Mouse (Mus musculus) CH12.LX (cell line): ENCODE results near the gene C2cd4a. TPM values are rescaled to one million over a fixed set of nuclear protein-coding genes. Genes with fewer than 3 reads are reported as not detected.

Experiments used
- DNase-seq: peaks from one replicate; pipeline ENCODE4 v3.0.0-alpha.2; 2013; ENCODE audit errors: extremely low read depth
- H3K27ac ChIP-seq: 2 replicates; pipeline ENCODE4 v1.5.1; 2012; ENCODE audit warnings: low read depth, mild to moderate bottlenecking, control low read depth, moderate library complexity; ENCODE audit not compliant: insufficient read depth
- H3K27me3 ChIP-seq: replicated peaks from 2 replicates; pipeline ENCODE3; 2012; ENCODE audit warnings: inconsistent platforms
- H3K36me3 ChIP-seq, 2 experiments: replicated peaks in 1 of 2; 2 replicates each; pipeline versions ENCODE3 to v1.6.1; 2012; ENCODE audit warnings: inconsistent platforms in 1 of 2, low read length in 1 of 2, mild to moderate bottlenecking in 1 of 2, mixed read lengths in 1 of 2, moderate library complexity in 1 of 2; ENCODE audit not compliant: control insufficient read depth in 1 of 2, insufficient read depth in 1 of 2
- H3K4me1 ChIP-seq, 2 experiments: 2 replicates each; pipeline ENCODE4 v1.6.1; 2012; ENCODE audit warnings: inconsistent platforms in 1 of 2, moderate library complexity in 1 of 2; ENCODE audit not compliant: insufficient read depth in 2 of 2, control insufficient read depth in 1 of 2
- H3K4me2 ChIP-seq: 2 replicates; pipeline ENCODE4 v1.6.1; 2012; ENCODE audit warnings: low read depth, mild to moderate bottlenecking, control low read depth; ENCODE audit not compliant: poor library complexity, insufficient read depth, severe bottlenecking
- H3K4me3 ChIP-seq, 3 experiments: fragments of 150-350 bp in 1 of 3; sonication (generic) in 1 of 3; replicated peaks in 1 of 3; 2 replicates each; pipeline versions ENCODE3 to v1.5.1; 2011 to 2012; ENCODE audit warnings: low read depth in 2 of 3, low read length in 2 of 3, mild to moderate bottlenecking in 2 of 3, moderate library complexity in 2 of 3, control low read depth in 1 of 3, improper control_type of control experiment in 1 of 3, inconsistent platforms in 1 of 3, mixed read lengths in 1 of 3; ENCODE audit not compliant: poor library complexity in 1 of 3
- H3K79me2 ChIP-seq: replicated peaks from 2 replicates; pipeline ENCODE4 v1.6.1; 2012; ENCODE audit warnings: mild to moderate bottlenecking, moderate library complexity; ENCODE audit not compliant: control insufficient read depth, poor library complexity, insufficient read depth, severe bottlenecking; ENCODE audit errors: extremely low read depth
- H3K9ac ChIP-seq: 2 replicates; pipeline ENCODE4 v1.6.1; 2012; ENCODE audit warnings: low read depth, mild to moderate bottlenecking, control low read depth, moderate library complexity; ENCODE audit not compliant: insufficient read depth
- H3K9me3 ChIP-seq: replicated peaks from 2 replicates; pipeline ENCODE3; 2012; ENCODE audit warnings: low read length, inconsistent platforms, mixed read lengths
- CHD1 ChIP-seq: IDR thresholded peaks from 2 replicates; pipeline ENCODE4 v1.6.1; 2012; ENCODE audit warnings: low read depth, low read length, improper control_type of control experiment, inconsistent platforms
- CTCF ChIP-seq, 2 experiments: IDR thresholded peaks in 1 of 2; conservative IDR thresholded peaks in 1 of 2; 2 replicates each; pipeline ENCODE4 v1.5.1; 2011 to 2012; ENCODE audit warnings: low read depth in 2 of 2, low read length in 2 of 2, improper control_type of control experiment in 1 of 2, inconsistent platforms in 1 of 2, mild to moderate bottlenecking in 1 of 2, moderate library complexity in 1 of 2
- E2F4 ChIP-seq: IDR thresholded peaks from 2 replicates; pipeline ENCODE4 v1.6.1; 2011; ENCODE audit warnings: low read depth, low read length, improper control_type of control experiment; ENCODE audit not compliant: insufficient replicate concordance
- EP300 ChIP-seq: IDR thresholded peaks from 2 replicates; pipeline ENCODE4 v1.6.1; 2011; ENCODE audit warnings: low read length, improper control_type of control experiment
- ETS1 ChIP-seq: conservative IDR thresholded peaks from 2 replicates; pipeline ENCODE4 v1.6.1; 2012; ENCODE audit warnings: low read depth, mild to moderate bottlenecking, inconsistent platforms, low read length, improper control_type of control experiment, moderate library complexity
- GABPA ChIP-seq: IDR thresholded peaks from 2 replicates; pipeline ENCODE4 v1.6.1; 2012; ENCODE audit warnings: low read depth, low read length, improper control_type of control experiment, inconsistent platforms; ENCODE audit not compliant: insufficient replicate concordance
- IRF4 ChIP-seq: IDR thresholded peaks from 2 replicates; pipeline ENCODE4 v1.6.1; 2014; ENCODE audit warnings: low read depth, mild to moderate bottlenecking, inconsistent platforms, low read length, improper control_type of control experiment
- JUN ChIP-seq: IDR thresholded peaks from 2 replicates; pipeline ENCODE4 v1.6.1; 2011; ENCODE audit warnings: low read depth, mild to moderate bottlenecking, low read length, improper control_type of control experiment, moderate library complexity; ENCODE audit not compliant: insufficient read depth
- JUND ChIP-seq: conservative IDR thresholded peaks from 2 replicates; pipeline ENCODE4 v1.6.1; 2011; ENCODE audit warnings: low read depth, low read length, improper control_type of control experiment
- KAT2A ChIP-seq: IDR thresholded peaks from 2 replicates; pipeline ENCODE4 v1.6.1; 2012; ENCODE audit warnings: low read length, improper control_type of control experiment, inconsistent platforms; ENCODE audit not compliant: insufficient replicate concordance
- MAFK ChIP-seq: IDR thresholded peaks from 2 replicates; pipeline ENCODE4 v1.6.1; 2011; ENCODE audit warnings: low read length, improper control_type of control experiment; ENCODE audit not compliant: insufficient replicate concordance
- MXI1 ChIP-seq: IDR thresholded peaks from 2 replicates; pipeline ENCODE4 v1.6.1; 2011; ENCODE audit warnings: mild to moderate bottlenecking, low read depth, low read length, improper control_type of control experiment
- PAX5 ChIP-seq: IDR thresholded peaks from 2 replicates; pipeline ENCODE4 v1.6.1; 2012; ENCODE audit warnings: low read length, inconsistent platforms, mixed read lengths
- POLR2A ChIP-seq: IDR thresholded peaks from 2 replicates; pipeline ENCODE4 v1.6.1; 2011; ENCODE audit warnings: low read depth, mild to moderate bottlenecking, improper control_type of control experiment, low read length
- RAD21 ChIP-seq: IDR thresholded peaks from 2 replicates; pipeline ENCODE4 v1.6.1; 2011; ENCODE audit warnings: low read depth, mild to moderate bottlenecking, low read length, improper control_type of control experiment, moderate library complexity
- RCOR1 ChIP-seq: conservative IDR thresholded peaks from 2 replicates; pipeline ENCODE4 v1.6.1; 2012; ENCODE audit warnings: low read depth, mild to moderate bottlenecking, inconsistent platforms, low read length, improper control_type of control experiment
- SMC3 ChIP-seq: IDR thresholded peaks from 2 replicates; pipeline ENCODE4 v1.6.1; 2011; ENCODE audit warnings: low read depth, low read length, improper control_type of control experiment
- TCF12 ChIP-seq: IDR thresholded peaks from 2 replicates; pipeline ENCODE4 v1.6.1; 2014; ENCODE audit warnings: low read depth, mild to moderate bottlenecking, inconsistent platforms, low read length, improper control_type of control experiment
- UBTF ChIP-seq: IDR thresholded peaks from 2 replicates; pipeline ENCODE4 v1.6.1; 2012; ENCODE audit warnings: low read depth, mild to moderate bottlenecking, inconsistent platforms, low read length, improper control_type of control experiment, moderate library complexity
- USF1 ChIP-seq: IDR thresholded peaks from 2 replicates; pipeline ENCODE4 v1.6.1; 2014; ENCODE audit warnings: low read depth, mild to moderate bottlenecking, inconsistent platforms, low read length, improper control_type of control experiment
- dilution Hi-C: fragments of 300-500 bp; cut with MboI; formaldehyde crosslinking; loops from 2 replicates; pipeline ENCODE4 v1.14.3; 2020; ENCODE audit warnings: low sequenced_read_pairs; ENCODE audit not compliant: extremely low pct_unique_long_range_greater_than_20kb, extremely low pct_ligation_motif_present
- in situ Hi-C: fragments of 300-500 bp; cut with MboI; formaldehyde crosslinking; loops from 3 replicates; pipeline ENCODE4 v1.14.3; 2019; ENCODE audit warnings: low sequenced_read_pairs, low pct_ligation_motif_present, low pct_unique_long_range_greater_than_20kb, mixed read lengths
- polyA plus RNA-seq: library from polyadenylated mRNA; unstranded; fragments of >175 nt; gene quantifications from 2 replicates; pipeline ENCODE4 v1.2.1, GENCODE M21; 2012; ENCODE audit warnings: low read depth; ENCODE audit not compliant: insufficient read length
- total RNA-seq, 2 experiments: library from RNA; depleted of rRNA; stranded (reverse); fragments of 300-350 nt in 1 of 2; fragments of >200 nt in 1 of 2; gene quantifications; 2 replicates each; pipeline ENCODE4 v1.2.3; 2012 to 2014

The C2cd4a gene
- total and polyA plus RNA-seq, 3 experiments = 0.16 TPM; not detected in 2

DNA sequence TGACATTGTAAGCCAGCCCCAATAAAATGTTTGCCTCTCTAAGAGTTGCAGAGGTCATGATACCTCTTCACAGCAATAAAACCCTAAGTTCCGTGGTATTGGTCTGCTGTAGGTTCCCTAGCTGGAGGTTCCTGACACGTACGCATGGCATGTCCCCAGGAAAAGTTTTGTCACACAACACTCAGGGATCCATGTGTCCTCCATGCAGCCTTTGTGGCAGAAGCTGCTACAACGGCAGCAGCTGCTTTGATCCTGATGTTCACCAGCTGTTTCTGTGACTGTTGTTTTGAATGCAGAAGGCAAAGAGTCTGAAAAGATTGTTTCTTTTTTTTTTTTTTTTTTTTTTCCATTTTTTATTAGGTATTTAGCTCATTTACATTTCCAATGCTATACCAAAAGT is 19.0 kb downstream of the C2cd4a start:
- H3K4me1 ChIP-seq = peaks cover 5 to 28% of the 10 kb centered on the region in 2 experiments
- H3K9ac ChIP-seq = no peak overlapping the region
- no peak overlapping the region for H3K27ac ChIP-seq
- H3K36me3 ChIP-seq = no peaks in the 10 kb centered on the region
- H3K9me3 ChIP-seq = no peaks in the 10 kb centered on the region
- H3K27me3 ChIP-seq = no peaks in the 10 kb centered on the region
- TF ChIP-seq CTCF (conservative IDR thresholded peaks at IDR 0.05 in 1 of 2, IDR thresholded peaks at IDR 0.05 in 1 of 2; ENCODE audit: low read depth in 2 of 2, low read length in 2 of 2) (no peak), PAX5 (no peak), GABPA (no peak), RAD21 (no peak), TCF12 (no peak), ETS1 (no peak), E2F4 (no peak), MAFK (no peak), MXI1 (no peak), CHD1 (no peak), JUN (no peak), EP300 (no peak), USF1 (no peak), IRF4 (no peak), RCOR1 (no peak; the same call in 1 of the 2 replicates), SMC3 (no peak)
- H3K4me2 ChIP-seq = no peak overlapping the region
- in situ Hi-C loops (loop anchor here (10.0 kb wide), 1 partner anchor 162 kb away; no protein-coding TSS in a partner anchor), dilution Hi-C loops (no loop called here)
- no peak overlapping the region for H3K4me3 ChIP-seq
- H3K79me2 ChIP-seq = no peaks in the 10 kb centered on the region
- DNase-seq = no peak

DNA sequence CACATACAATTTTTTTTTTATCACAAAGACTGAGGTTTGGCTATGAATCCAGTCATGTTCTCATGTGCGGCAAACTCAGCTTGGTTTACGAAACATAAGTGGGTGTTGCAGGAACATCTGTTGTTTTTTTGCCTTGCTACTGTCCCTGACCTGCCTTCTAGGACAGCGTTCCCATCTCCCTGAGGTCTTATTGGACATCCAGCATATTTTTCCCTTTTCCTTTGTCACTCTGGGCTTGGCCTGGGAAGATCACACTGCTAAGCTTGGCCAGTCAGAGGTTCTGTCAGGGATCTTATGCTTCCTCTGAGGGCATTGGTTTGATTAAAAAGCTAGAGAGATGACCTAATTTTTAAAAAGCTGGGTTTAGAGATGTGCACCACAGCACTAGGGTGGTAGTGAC is 21.0 kb downstream of the C2cd4a start:
- Histone ChIP-seq H3K4me3 (no peak overlapping the region), H3K36me3 (no peaks in the 10 kb centered on the region), H3K4me2 (no peak overlapping the region), H3K9me3 (no peaks in the 10 kb centered on the region), H3K9ac (no peak overlapping the region), H3K27me3 (no peaks in the 10 kb centered on the region), H3K4me1 (peaks cover 5 to 24% of the 10 kb centered on the region in 2 experiments), H3K79me2 (no peaks in the 10 kb centered on the region), H3K27ac (no peak overlapping the region)
- dilution Hi-C loops (no loop called here), in situ Hi-C loops (loop anchor here (10.0 kb wide), 1 partner anchor 164 kb away; no protein-coding TSS in a partner anchor)
- no peak for DNase-seq
- TF ChIP-seq E2F4 (no peak), JUND (no peak), POLR2A (no peak), KAT2A (no peak), UBTF (no peak), TCF12 (no peak)
